Mouse (Mus musculus): ENCODE measurements around the gene Olfr318. TPM values are rescaled to one million over a fixed set of nuclear protein-coding genes. Genes with fewer than 3 reads are reported as not detected.

The Olfr318 gene
- polyA plus RNA-seq (2014; fragmentation: Illumina TruSeq; extraction: RNeasy Lipid Tissue Mini Kit (QIAGEN cat#74804)) = not detected

GRCm38 (mm10) chr11:58723914-58724313, at the start of gene Olfr318:
Gene Olfr318 (minus strand): TSS chr11:58724014.

GRCm38 (mm10) chr11:58772888-58773287, 49.1 kb upstream of the Olfr318 start, which contains the start of gene Olfr315:
Gene Olfr315 (plus strand): TSS chr11:58773188.

GRCm38 (mm10) chr11:58752434-58752833, 28.6 kb upstream of the Olfr318 start, which contains the start of gene Olfr316:
Gene Olfr316 (plus strand): TSS chr11:58752734.

GRCm38 (mm10) chr11:58738792-58739262, 15.0 kb upstream of the Olfr318 start, which contains the start of gene Olfr317:
Gene Olfr317 (minus strand): TSS chr11:58739212.

GRCm38 (mm10) chr11:58698862-58699261, 25.0 kb downstream of the Olfr318 start, which contains the start of gene Olfr319:
Gene Olfr319 (plus strand): TSS chr11:58699162.

GRCm38 (mm10) chr11:58680799-58681198, 43.0 kb downstream of the Olfr318 start, which contains the start of gene Olfr320:
Gene Olfr320 (plus strand): TSS chr11:58681099.

Other genes starting within 250 kb of the Olfr318 start
- not detected for gene Olfr332, start 231.5 kb downstream of the Olfr318 start, polyA plus RNA-seq (2014; fragmentation: Illumina TruSeq; extraction: RNeasy Lipid Tissue Mini Kit (QIAGEN cat#74804))
- not detected for gene Olfr331, start 221.4 kb downstream of the Olfr318 start, polyA plus RNA-seq (2014; fragmentation: Illumina TruSeq; extraction: RNeasy Lipid Tissue Mini Kit (QIAGEN cat#74804))
- 4.5 TPM for gene Olfr330, start 189.2 kb downstream of the Olfr318 start, polyA plus RNA-seq (2014; fragmentation: Illumina TruSeq; extraction: RNeasy Lipid Tissue Mini Kit (QIAGEN cat#74804))
- 5.1 TPM for gene Olfr329-ps, start 177.6 kb downstream of the Olfr318 start, polyA plus RNA-seq (2014; fragmentation: Illumina TruSeq; extraction: RNeasy Lipid Tissue Mini Kit (QIAGEN cat#74804))
- gene Olfr328, start 168.4 kb downstream of the Olfr318 start, polyA plus RNA-seq (2014; fragmentation: Illumina TruSeq; extraction: RNeasy Lipid Tissue Mini Kit (QIAGEN cat#74804)) = 0.20 TPM
- gene Olfr224, start 153.5 kb downstream of the Olfr318 start, polyA plus RNA-seq (2014; fragmentation: Illumina TruSeq; extraction: RNeasy Lipid Tissue Mini Kit (QIAGEN cat#74804)) = not detected
- not detected for gene Olfr325, start 146.3 kb downstream of the Olfr318 start, polyA plus RNA-seq (2014; fragmentation: Illumina TruSeq; extraction: RNeasy Lipid Tissue Mini Kit (QIAGEN cat#74804))
- not detected for gene Olfr324, start 128.9 kb downstream of the Olfr318 start, polyA plus RNA-seq (2014; fragmentation: Illumina TruSeq; extraction: RNeasy Lipid Tissue Mini Kit (QIAGEN cat#74804))
- gene 2210407C18Rik, start 107.9 kb downstream of the Olfr318 start, polyA plus RNA-seq (2014; fragmentation: Illumina TruSeq; extraction: RNeasy Lipid Tissue Mini Kit (QIAGEN cat#74804)) = 0.80 TPM
- gene Olfr323, start 93.5 kb downstream of the Olfr318 start, polyA plus RNA-seq (2014; fragmentation: Illumina TruSeq; extraction: RNeasy Lipid Tissue Mini Kit (QIAGEN cat#74804)) = not detected
- not detected for gene Trim58, start 83.5 kb downstream of the Olfr318 start, polyA plus RNA-seq (2014; fragmentation: Illumina TruSeq; extraction: RNeasy Lipid Tissue Mini Kit (QIAGEN cat#74804))
- not detected for gene Olfr322, start 65.2 kb downstream of the Olfr318 start, polyA plus RNA-seq (2014; fragmentation: Illumina TruSeq; extraction: RNeasy Lipid Tissue Mini Kit (QIAGEN cat#74804))
- gene Olfr320, start 42.9 kb downstream of the Olfr318 start, polyA plus RNA-seq (2014; fragmentation: Illumina TruSeq; extraction: RNeasy Lipid Tissue Mini Kit (QIAGEN cat#74804)) = not detected
- not detected for gene Olfr319, start 24.9 kb downstream of the Olfr318 start, polyA plus RNA-seq (2014; fragmentation: Illumina TruSeq; extraction: RNeasy Lipid Tissue Mini Kit (QIAGEN cat#74804))
- not detected for gene Olfr317, start 15.2 kb upstream of the Olfr318 start, polyA plus RNA-seq (2014; fragmentation: Illumina TruSeq; extraction: RNeasy Lipid Tissue Mini Kit (QIAGEN cat#74804))
- gene Olfr316, start 28.7 kb upstream of the Olfr318 start, polyA plus RNA-seq (2014; fragmentation: Illumina TruSeq; extraction: RNeasy Lipid Tissue Mini Kit (QIAGEN cat#74804)) = not detected
- not detected for gene Olfr315, start 49.2 kb upstream of the Olfr318 start, polyA plus RNA-seq (2014; fragmentation: Illumina TruSeq; extraction: RNeasy Lipid Tissue Mini Kit (QIAGEN cat#74804))
- not detected for gene Olfr314, start 58.9 kb upstream of the Olfr318 start, polyA plus RNA-seq (2014; fragmentation: Illumina TruSeq; extraction: RNeasy Lipid Tissue Mini Kit (QIAGEN cat#74804))
- 17.5 TPM for gene Fam183b, start 77.9 kb upstream of the Olfr318 start, polyA plus RNA-seq (2014; fragmentation: Illumina TruSeq; extraction: RNeasy Lipid Tissue Mini Kit (QIAGEN cat#74804))
- not detected for gene Olfr313, start 91.0 kb upstream of the Olfr318 start, polyA plus RNA-seq (2014; fragmentation: Illumina TruSeq; extraction: RNeasy Lipid Tissue Mini Kit (QIAGEN cat#74804))
- not detected for gene Olfr312, start 105.2 kb upstream of the Olfr318 start, polyA plus RNA-seq (2014; fragmentation: Illumina TruSeq; extraction: RNeasy Lipid Tissue Mini Kit (QIAGEN cat#74804))
- gene Olfr311, start 115.2 kb upstream of the Olfr318 start, polyA plus RNA-seq (2014; fragmentation: Illumina TruSeq; extraction: RNeasy Lipid Tissue Mini Kit (QIAGEN cat#74804)) = not detected
- gene Gm12258, start 123.1 kb upstream of the Olfr318 start, polyA plus RNA-seq (2014; fragmentation: Illumina TruSeq; extraction: RNeasy Lipid Tissue Mini Kit (QIAGEN cat#74804)) = 5.8 TPM
- 13.6 TPM for gene 2810021J22Rik, start 143.2 kb upstream of the Olfr318 start, polyA plus RNA-seq (2014; fragmentation: Illumina TruSeq; extraction: RNeasy Lipid Tissue Mini Kit (QIAGEN cat#74804))
- gene Zfp39, start 180.2 kb upstream of the Olfr318 start, polyA plus RNA-seq (2014; fragmentation: Illumina TruSeq; extraction: RNeasy Lipid Tissue Mini Kit (QIAGEN cat#74804)) = 12.8 TPM
- not detected for gene Btnl10, start 193.9 kb upstream of the Olfr318 start, polyA plus RNA-seq (2014; fragmentation: Illumina TruSeq; extraction: RNeasy Lipid Tissue Mini Kit (QIAGEN cat#74804))
- 10.8 TPM for gene Rnf187, start 214.9 kb upstream of the Olfr318 start, polyA plus RNA-seq (2014; fragmentation: Illumina TruSeq; extraction: RNeasy Lipid Tissue Mini Kit (QIAGEN cat#74804))
- not detected for gene Hist3h2ba, start 224.9 kb upstream of the Olfr318 start, polyA plus RNA-seq (2014; fragmentation: Illumina TruSeq; extraction: RNeasy Lipid Tissue Mini Kit (QIAGEN cat#74804))
- gene Hist3h2a, start 230.7 kb upstream of the Olfr318 start, polyA plus RNA-seq (2014; fragmentation: Illumina TruSeq; extraction: RNeasy Lipid Tissue Mini Kit (QIAGEN cat#74804)) = 9.8 TPM
- gene Trim17, start 230.7 kb upstream of the Olfr318 start, polyA plus RNA-seq (2014; fragmentation: Illumina TruSeq; extraction: RNeasy Lipid Tissue Mini Kit (QIAGEN cat#74804)) = 0.14 TPM